Mouse (Mus musculus) adipocyte (in vitro differentiated cells): ENCODE measurements at regions not wholly inside any gene's neighbourhood (a gene's known extent, or its start where the extent isn't known, plus 50 kb on each side); places are given as distances from the start of the nearest gene placed in this dataset.
"Not testable (repeated sequence)": the region's sequence is repeated elsewhere in the genome, so short reads cannot be mapped to it uniquely, and the experiment has no call there.

Source experiments
- DNase-seq: peaks from one replicate; pipeline ENCODE4 v3.0.0-alpha.2; 2016; ENCODE audit warnings: low spot score

- no peak for DNase-seq
These were observed 836.6 kb downstream of the Gm9195 start for GRCm38 (mm10) chr14:71654785-71655627.

- DNase-seq: no peak
These were observed 849.1 kb downstream of the Gm9195 start for GRCm38 (mm10) chr14:71642536-71642935.

- no peak for DNase-seq
These were observed 852.6 kb downstream of the Gm9195 start for GRCm38 (mm10) chr14:71639083-71639482.

- no peak for DNase-seq
These were observed 856.5 kb downstream of the Gm9195 start for GRCm38 (mm10) chr14:71635091-71635490.

- DNase-seq: no peak
These were observed 881.8 kb downstream of the Gm9195 start for GRCm38 (mm10) chr14:71609698-71610301.

GRCm38 (mm10) chr14:71603710-71604109, 887.9 kb downstream of the Gm9195 start:
- DNase-seq: no peak

- DNase-seq: no peak
These were observed 893.8 kb downstream of the Gm9195 start for GRCm38 (mm10) chr14:71597859-71598258.

GRCm38 (mm10) chr14:71588694-71589240, 902.9 kb downstream of the Gm9195 start:
- peak; percentile 4 for DNase-seq

GRCm38 (mm10) chr14:71588006-71588405, 903.6 kb downstream of the Gm9195 start:
- DNase-seq: no peak

- DNase-seq: no peak
These were observed 926.8 kb downstream of the Gm9195 start for GRCm38 (mm10) chr14:71564816-71565215.

- DNase-seq: no peak
These were observed 929.7 kb downstream of the Gm9195 start for GRCm38 (mm10) chr14:71561906-71562305.

GRCm38 (mm10) chr14:71554324-71554723, 937.3 kb downstream of the Gm9195 start:
- DNase-seq: not testable (repeated sequence)

GRCm38 (mm10) chr14:71543580-71543979, 943.9 kb upstream of the Fam160b2 start:
- no peak for DNase-seq

- DNase-seq: no peak
These were observed 932.5 kb upstream of the Fam160b2 start for GRCm38 (mm10) chr14:71532074-71532659.

- DNase-seq: no peak
These were observed 931.7 kb upstream of the Fam160b2 start for GRCm38 (mm10) chr14:71531298-71531697.

- DNase-seq: peak; percentile 1
These were observed 930.8 kb upstream of the Fam160b2 start for GRCm38 (mm10) chr14:71530421-71530820.

- no peak for DNase-seq
These were observed 918.9 kb upstream of the Fam160b2 start for GRCm38 (mm10) chr14:71518541-71518940.

GRCm38 (mm10) chr14:71500851-71501250, 901.2 kb upstream of the Fam160b2 start:
- no peak for DNase-seq

- DNase-seq: no peak
These were observed 891.6 kb upstream of the Fam160b2 start for GRCm38 (mm10) chr14:71491201-71491600.

- DNase-seq: no peak
These were observed 886.7 kb upstream of the Fam160b2 start for GRCm38 (mm10) chr14:71486176-71486970.

- no peak for DNase-seq
These were observed 876.0 kb upstream of the Fam160b2 start for GRCm38 (mm10) chr14:71475656-71476055.

GRCm38 (mm10) chr14:71473907-71474306, 874.3 kb upstream of the Fam160b2 start:
- DNase-seq: no peak
